Mouse (Mus musculus) thymus, adult 2 months (tissue): ENCODE measurements around the gene Ercc6l. TPM values are rescaled to one million over a fixed set of nuclear protein-coding genes. Genes with fewer than 3 reads are reported as not detected.
A peak's percentile ranks its signal among the peaks of the same experiment; 100 is the strongest.

Experiments used
- DNase-seq: peaks from one replicate; pipeline ENCODE4 v3.0.0; 2021
- H3K27ac ChIP-seq: fragments of 200-500 bp; 2 replicates; pipeline ENCODE4 v1.5.1; 2012; ENCODE audit warnings: low read length, control low read depth; ENCODE audit not compliant: control insufficient read depth, insufficient read depth
- H3K27me3 ChIP-seq: fragments of 200-500 bp; 2 replicates; pipeline ENCODE4 v1.6.1; 2012; ENCODE audit warnings: mild to moderate bottlenecking, low read length, moderate library complexity, mixed read lengths; ENCODE audit not compliant: control insufficient read depth, insufficient read depth
- H3K36me3 ChIP-seq: fragments of 200-500 bp; 2 replicates; pipeline ENCODE4 v1.6.1; 2012; ENCODE audit warnings: mild to moderate bottlenecking, low read length, moderate library complexity; ENCODE audit not compliant: control insufficient read depth, insufficient read depth
- H3K4me1 ChIP-seq: fragments of 200-500 bp; replicated peaks from 2 replicates; pipeline ENCODE4 v1.6.1; 2012; ENCODE audit warnings: low read length; ENCODE audit not compliant: control insufficient read depth, insufficient read depth
- H3K4me3 ChIP-seq: fragments of 200-500 bp; 2 replicates; pipeline ENCODE4 v1.5.1; 2012; ENCODE audit warnings: mild to moderate bottlenecking, low read length, control low read depth, moderate library complexity; ENCODE audit not compliant: control insufficient read depth, insufficient read depth
- CTCF ChIP-seq: fragments of 200-500 bp; IDR thresholded peaks from 2 replicates; pipeline ENCODE4 v1.5.1; 2012; ENCODE audit warnings: mild to moderate bottlenecking, control low read depth, low read length, moderate library complexity, borderline replicate concordance; ENCODE audit not compliant: control insufficient read depth, poor library complexity, insufficient read depth; ENCODE audit errors: extremely low read depth
- POLR2A ChIP-seq: fragments of 200-500 bp; IDR thresholded peaks from 2 replicates; pipeline ENCODE4 v1.6.1; 2012; ENCODE audit warnings: mild to moderate bottlenecking, low read length, control low read depth, moderate library complexity; ENCODE audit not compliant: control insufficient read depth, poor library complexity, insufficient read depth; ENCODE audit errors: extremely low read depth
- WGBS: fragments of 180-500 bp; shearing (Covaris S2); methylation state at CpG from one replicate; pipeline ENCODE4 v1.1.7; 2018; 5-methylcytosine and 5-hydroxymethylcytosine counted together
- polyA plus RNA-seq: library from polyadenylated mRNA; depleted of rRNA; stranded (reverse); fragments of >200 nt; gene quantifications from 2 replicates; pipeline ENCODE4 v1.2.3, GENCODE M21; 2012

The Ercc6l gene
- polyA plus RNA-seq, 1 experiment, result 2.9 TPM

- WGBS, result 88% methylated on average over 4 of the region's 4 CpGs
- TF ChIP-seq POLR2A, result no peak
- no peak overlapping the region for H3K4me3 ChIP-seq
- H3K36me3 ChIP-seq, result no peaks in the 10 kb centered on the region
- peaks cover 3% of the 10 kb centered on the region for H3K4me1 ChIP-seq
- H3K27ac ChIP-seq, result no peak overlapping the region
- no peaks in the 10 kb centered on the region for H3K27me3 ChIP-seq
- no peak for DNase-seq
Measured at GRCm38 (mm10) chrX:102163529-102163928, 6.6 kb upstream of the Ercc6l start.

GRCm38 (mm10) chrX:102163096-102163495 lies 6.2 kb upstream of the Ercc6l start:
- H3K27ac ChIP-seq, result no peak overlapping the region
- WGBS, result 38% methylated on average over 2 of the region's 2 CpGs
- H3K4me3 ChIP-seq, result no peak overlapping the region
- H3K4me1 ChIP-seq, result peaks cover 3% of the 10 kb centered on the region
- no peaks in the 10 kb centered on the region for H3K36me3 ChIP-seq
- TF ChIP-seq POLR2A (no peak), CTCF (no peak)
- no peaks in the 10 kb centered on the region for H3K27me3 ChIP-seq
- no peak for DNase-seq

- 40% methylated on average over 2 of the region's 2 CpGs for WGBS
- no peak overlapping the region for H3K27ac ChIP-seq
- no peak for TF ChIP-seq POLR2A
- TF ChIP-seq CTCF, result no peak
- H3K4me3 ChIP-seq, result no peak overlapping the region
- peaks cover 3% of the 10 kb centered on the region for H3K4me1 ChIP-seq
- no peaks in the 10 kb centered on the region for H3K27me3 ChIP-seq
- H3K36me3 ChIP-seq, result no peaks in the 10 kb centered on the region
- DNase-seq, result no peak
Measured at GRCm38 (mm10) chrX:102160528-102160927, 3.6 kb upstream of the Ercc6l start.

- Histone ChIP-seq H3K27ac (no peak overlapping the region), H3K27me3 (no peaks in the 10 kb centered on the region), H3K4me1 (peaks cover 3% of the 10 kb centered on the region), H3K4me3 (no peak overlapping the region), H3K36me3 (no peaks in the 10 kb centered on the region)
- WGBS, result 96% methylated on average over 2 of the region's 2 CpGs
- TF ChIP-seq POLR2A (no peak), CTCF (peak; percentile 37; the same call in 1 of the 2 replicates)
- DNase-seq, result peak; percentile 49
Measured at GRCm38 (mm10) chrX:102159778-102160177, 2.9 kb upstream of the Ercc6l start.

- WGBS, result 45% methylated on average over 5 of the region's 5 CpGs
- H3K27me3 ChIP-seq, result no peaks in the 10 kb centered on the region
- peak overlapping the region; percentile 35 for H3K4me3 ChIP-seq
- H3K4me1 ChIP-seq, result peaks cover 3% of the 10 kb centered on the region
- no peak for TF ChIP-seq CTCF
- no peak for TF ChIP-seq POLR2A
- no peak for DNase-seq
- no peaks in the 10 kb centered on the region for H3K36me3 ChIP-seq
- H3K27ac ChIP-seq, result peak overlapping the region; percentile 91
Measured at GRCm38 (mm10) chrX:102157423-102157791, 516 bp upstream of the Ercc6l start.

- TF ChIP-seq CTCF, result no peak
- no peak for TF ChIP-seq POLR2A
- DNase-seq, result no peak
- Histone ChIP-seq H3K27ac (no peak overlapping the region), H3K36me3 (peaks cover 3% of the 10 kb centered on the region), H3K4me3 (no peak overlapping the region), H3K4me1 (no peaks in the 10 kb centered on the region), H3K27me3 (no peaks in the 10 kb centered on the region)
- WGBS, result 67% methylated on average over 1 of the region's 1 CpGs
Measured at GRCm38 (mm10) chrX:102141157-102141556, 15.7 kb downstream of the Ercc6l start.

GRCm38 (mm10) chrX:102121321-102121720 lies 35.6 kb downstream of the Ercc6l start:
- Histone ChIP-seq H3K27ac (no peak overlapping the region), H3K4me3 (no peak overlapping the region), H3K4me1 (peaks cover 3% of the 10 kb centered on the region; the same call in 1 of the 2 replicates), H3K36me3 (peaks cover 3% of the 10 kb centered on the region; the same call in 1 of the 2 replicates), H3K27me3 (no peaks in the 10 kb centered on the region)
- WGBS, result 98% methylated on average over 2 of the region's 2 CpGs
- TF ChIP-seq POLR2A (no peak), CTCF (no peak)
- no peak for DNase-seq
